Mouse (Mus musculus) splenic B cell, adult 2 months (primary cell): Measurements from ENCODE around the gene Col9a2.
"Not testable (repeated sequence)": the region's sequence is repeated elsewhere in the genome, so short reads cannot be mapped to it uniquely, and the experiment has no call there.

ENCODE experiments used
- DNase-seq: peaks from one replicate; pipeline ENCODE4 v3.0.0-alpha.2; 2011; ENCODE audit warnings: low read depth, low spot score
- H3K27me3 ChIP-seq: 2 replicates; pipeline ENCODE4 v1.6.1; 2012; ENCODE audit warnings: mild to moderate bottlenecking, low read length, moderate library complexity, mixed read lengths; ENCODE audit not compliant: control insufficient read depth, poor library complexity, insufficient read depth, severe bottlenecking
- H3K36me3 ChIP-seq: 2 replicates; pipeline ENCODE4 v1.6.1; 2012; ENCODE audit warnings: mild to moderate bottlenecking, low read length, moderate library complexity, mixed read lengths; ENCODE audit not compliant: control insufficient read depth, poor library complexity, insufficient read depth, severe bottlenecking

The Col9a2 gene

GRCm38 (mm10) chr4:121040323-121040722 is 1.1 kb downstream of the Col9a2 start:
- no peaks in the 10 kb centered on the region for H3K27me3 ChIP-seq
- peak; percentile 37 for DNase-seq
- H3K36me3 ChIP-seq = no peaks in the 10 kb centered on the region

GRCm38 (mm10) chr4:121040897-121041671 is 1.9 kb downstream of the Col9a2 start:
- DNase-seq = peak; percentile 82

DNA sequence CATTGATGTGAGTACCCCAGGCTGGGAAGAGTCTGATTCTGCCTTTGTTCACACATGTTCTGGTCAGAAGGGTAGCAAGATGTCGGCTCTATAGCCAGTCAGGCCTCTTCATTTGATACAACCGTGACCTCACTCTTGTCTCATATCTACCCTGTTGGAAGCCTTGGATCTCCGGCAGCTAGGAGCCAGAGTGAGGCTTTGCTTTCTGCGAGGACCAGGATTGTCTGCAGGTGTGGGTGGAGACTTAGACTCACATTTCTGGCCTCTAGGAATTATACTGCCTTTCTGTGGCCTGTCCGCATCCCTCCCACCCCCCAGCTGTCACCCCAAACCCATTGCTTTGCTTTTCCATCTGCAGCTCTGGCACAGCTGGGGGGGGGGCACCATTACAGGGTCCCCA is 3.3 kb downstream of the Col9a2 start:
- no peak for DNase-seq
- H3K36me3 ChIP-seq = no peaks in the 10 kb centered on the region
- H3K27me3 ChIP-seq = no peaks in the 10 kb centered on the region

More at GRCm38 (mm10) chr4:121040897-121041671, 1.9 kb downstream of the Col9a2 start:
- Histone ChIP-seq H3K27me3 (no peaks in the 10 kb centered on the region), H3K36me3 (no peaks in the 10 kb centered on the region)

DNA sequence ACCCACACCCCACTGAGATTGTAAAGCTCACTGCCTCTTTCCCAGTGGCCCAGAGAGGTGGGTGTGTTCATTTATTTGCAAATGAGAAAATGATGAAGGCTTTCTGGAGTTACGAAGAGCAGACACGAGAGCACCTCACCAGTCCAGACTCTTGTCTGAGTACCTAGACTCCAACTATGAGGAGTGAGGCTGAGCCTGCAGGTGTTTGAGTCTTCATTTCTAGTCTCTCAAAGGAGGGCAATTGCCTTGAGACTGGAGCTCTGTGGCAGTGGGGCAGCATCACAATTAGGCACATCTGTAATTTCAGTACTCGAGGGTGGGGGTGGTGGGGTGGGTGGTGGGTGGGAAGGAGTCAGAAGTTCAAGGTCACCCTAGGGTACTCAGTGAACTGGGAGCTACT is 3.8 kb downstream of the Col9a2 start:
- H3K36me3 ChIP-seq = no peaks in the 10 kb centered on the region
- no peak for DNase-seq
- no peaks in the 10 kb centered on the region for H3K27me3 ChIP-seq

DNA sequence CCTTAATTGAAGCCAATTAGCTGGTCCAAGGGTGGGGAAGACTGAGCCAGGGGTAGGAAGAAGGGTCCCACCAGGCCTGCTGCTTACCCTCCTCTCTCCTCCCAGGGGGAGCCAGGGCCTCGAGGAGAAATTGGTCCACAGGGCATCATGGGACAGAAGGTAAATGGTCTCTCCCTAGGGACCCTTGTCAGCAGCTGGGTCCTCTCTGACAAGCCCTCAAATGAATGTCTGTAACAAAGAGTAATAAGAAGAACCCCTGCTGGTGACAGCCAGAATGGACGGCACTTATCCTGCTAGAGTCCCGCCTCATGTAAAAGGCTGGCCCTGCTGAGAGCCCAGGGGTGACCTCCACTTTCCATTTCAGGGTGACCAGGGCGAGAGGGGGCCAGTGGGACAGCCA is 12.7 kb downstream of the Col9a2 start:
- Histone ChIP-seq H3K36me3 (no peaks in the 10 kb centered on the region), H3K27me3 (no peaks in the 10 kb centered on the region)
- no peak for DNase-seq

- no peak for DNase-seq
- Histone ChIP-seq H3K27me3 (no peaks in the 10 kb centered on the region), H3K36me3 (no peaks in the 10 kb centered on the region)
Observed at GRCm38 (mm10) chr4:121052454-121053323, 13.5 kb downstream of the Col9a2 start.

DNA sequence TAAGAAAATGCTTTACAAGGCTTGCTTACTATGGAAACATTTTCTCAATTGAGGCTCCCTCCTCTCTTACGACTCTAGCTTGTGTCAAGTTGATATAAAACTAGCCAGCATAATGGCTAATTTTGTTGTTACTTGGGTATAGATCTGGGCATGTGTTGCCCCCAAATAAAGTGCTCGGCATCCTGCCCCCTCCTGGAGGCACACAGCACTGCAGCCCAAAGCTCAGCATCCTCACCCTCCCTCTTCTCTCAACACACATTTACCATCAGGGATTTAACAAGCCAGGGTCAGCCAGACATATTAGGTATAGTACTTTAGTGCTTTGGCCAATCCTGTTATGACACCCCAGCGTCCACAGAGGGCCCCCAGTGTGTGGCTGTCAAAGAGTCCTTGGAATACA is 17.2 kb downstream of the Col9a2 start:
- H3K36me3 ChIP-seq = 0 out of 2 replicates have a peak, but pooled peaks cover 4% of the 10 kb centered on the region
- DNase-seq = peak; percentile 51
- no peaks in the 10 kb centered on the region for H3K27me3 ChIP-seq

- DNase-seq = no peak
- Histone ChIP-seq H3K36me3 (0 out of 2 replicates have a peak, but pooled peaks cover 4% of the 10 kb centered on the region), H3K27me3 (no peaks in the 10 kb centered on the region)
Observed at GRCm38 (mm10) chr4:121057032-121057431, 17.8 kb downstream of the Col9a2 start.

DNA sequence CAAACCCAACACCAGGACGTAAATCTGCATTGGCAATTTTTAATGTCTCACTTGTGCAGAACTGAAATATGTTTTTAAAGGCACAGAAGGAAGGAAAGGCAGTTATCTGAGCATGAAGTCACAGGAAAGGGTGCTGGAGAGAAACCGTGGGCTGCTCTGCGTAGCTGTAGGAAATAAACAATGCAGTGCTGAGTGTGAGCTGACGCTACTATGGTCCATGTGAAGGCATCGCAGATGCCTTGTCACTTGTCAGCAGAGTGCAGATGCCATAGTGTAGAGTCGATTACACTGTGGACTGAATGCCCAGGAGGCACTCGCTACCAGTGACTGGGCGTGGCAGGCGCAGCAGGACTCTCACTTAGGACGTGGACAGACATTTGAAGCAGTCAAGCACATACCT is 20.0 kb downstream of the Col9a2 start:
- DNase-seq, H3K36me3 ChIP-seq, H3K27me3 ChIP-seq: not testable (repeated sequence)

DNA sequence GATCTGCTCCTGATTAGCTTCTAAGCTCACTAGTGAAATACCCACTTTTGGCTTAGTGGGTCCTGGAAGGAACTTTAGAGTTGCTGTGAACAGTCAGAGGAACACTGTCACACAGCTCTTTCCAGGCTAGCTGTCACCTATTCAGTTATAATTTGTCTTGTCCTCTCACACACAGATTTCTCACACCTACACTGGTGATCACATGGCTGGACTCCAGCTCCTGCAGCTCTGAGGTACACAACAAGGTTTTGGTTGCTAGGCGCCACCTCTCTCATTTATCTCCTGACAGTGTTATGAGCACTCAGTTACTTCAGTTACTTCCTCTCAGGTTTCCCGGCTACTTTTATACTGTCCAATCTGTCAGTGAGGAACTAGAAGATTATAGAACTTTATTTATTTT is 26.2 kb downstream of the Col9a2 start:
- Histone ChIP-seq H3K36me3 (peaks cover 6% of the 10 kb centered on the region; the same call in 1 of the 2 replicates), H3K27me3 (no peaks in the 10 kb centered on the region)
- no peak for DNase-seq

DNA sequence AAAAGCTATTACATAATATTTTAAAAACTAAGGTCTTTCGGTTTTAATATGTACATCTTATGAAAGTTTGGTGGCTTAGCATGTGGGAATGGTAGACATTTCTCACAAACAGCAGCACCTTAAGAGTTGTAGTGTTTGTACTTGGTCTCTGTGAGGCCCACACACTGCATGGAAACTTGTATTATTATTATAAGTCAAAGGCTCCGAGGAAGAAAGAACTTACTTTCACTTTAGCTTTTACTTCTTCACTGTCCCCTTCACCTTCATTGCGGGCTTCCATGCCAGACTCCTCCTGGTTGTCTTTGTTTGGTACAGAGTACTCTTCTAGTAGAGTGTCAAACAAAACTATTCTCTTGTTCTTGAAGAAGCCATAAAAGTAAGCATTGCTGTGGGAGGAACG is 35.1 kb downstream of the Col9a2 start:
- Histone ChIP-seq H3K36me3 (peaks cover 5% of the 10 kb centered on the region), H3K27me3 (no peaks in the 10 kb centered on the region)
- DNase-seq = no peak

DNA sequence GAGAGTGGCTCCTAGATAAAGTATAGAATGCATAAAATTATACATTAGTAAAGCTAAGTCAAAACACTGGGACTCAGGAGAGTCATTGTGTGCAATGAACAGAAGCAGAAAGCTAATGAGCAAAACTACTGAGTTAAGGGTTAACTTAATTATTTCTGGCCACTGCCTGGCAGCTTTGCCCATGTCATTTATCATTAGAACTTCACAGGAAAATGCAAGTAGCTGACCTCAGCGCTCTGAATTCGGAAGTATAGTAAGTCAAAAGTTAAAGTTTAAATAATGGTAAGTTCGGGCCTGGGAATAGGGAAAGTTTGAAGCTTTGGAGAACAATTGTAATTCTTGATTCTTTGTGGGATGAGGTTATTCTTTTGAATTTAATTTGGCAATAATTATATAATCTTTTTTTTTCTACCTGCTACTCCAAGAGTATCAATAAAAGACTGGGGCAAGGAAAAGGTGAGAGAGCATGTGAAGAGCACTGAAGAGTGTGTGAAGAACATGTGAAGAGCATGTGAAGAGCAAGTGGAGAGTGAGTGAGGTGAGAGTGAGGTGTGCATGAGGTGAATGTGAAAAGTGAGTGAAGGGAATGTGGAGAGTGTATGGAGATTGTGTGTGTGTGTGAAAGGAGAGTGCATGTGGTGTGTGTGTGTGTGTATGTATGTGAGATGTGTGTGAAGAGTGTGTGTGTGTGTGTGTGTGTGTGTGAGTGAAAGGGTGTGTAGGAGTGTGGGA is 38.9 kb downstream of the Col9a2 start:
- no peak for DNase-seq
- H3K36me3 ChIP-seq = peaks cover 12% of the 10 kb centered on the region; the same call in 1 of the 2 replicates
- H3K27me3 ChIP-seq = no peaks in the 10 kb centered on the region

DNA sequence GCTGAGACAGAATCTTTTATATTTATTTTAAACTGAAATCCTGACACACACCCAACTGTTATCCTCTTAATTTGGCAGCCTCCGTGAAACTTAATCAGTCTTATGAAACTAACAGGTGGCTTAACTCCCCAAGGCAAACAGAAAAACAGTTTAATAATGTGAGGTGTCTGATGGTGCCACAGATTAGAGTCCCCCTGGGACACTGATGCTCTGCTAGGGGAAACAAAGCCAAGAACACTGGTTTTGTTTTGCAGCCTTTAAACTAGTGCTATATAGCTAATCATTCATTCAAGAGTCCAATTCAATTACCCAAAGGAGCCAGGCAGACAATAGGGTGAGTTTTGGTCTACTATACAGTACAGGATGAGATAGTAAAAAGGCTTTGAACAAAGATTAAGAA is 41.2 kb downstream of the Col9a2 start:
- DNase-seq = no peak
- Histone ChIP-seq H3K36me3 (peaks cover 10% of the 10 kb centered on the region; the same call in 1 of the 2 replicates), H3K27me3 (no peaks in the 10 kb centered on the region)

- no peak for DNase-seq
- H3K27me3 ChIP-seq = no peaks in the 10 kb centered on the region
- H3K36me3 ChIP-seq = peaks cover 9% of the 10 kb centered on the region; the same call in 1 of the 2 replicates
Observed at GRCm38 (mm10) chr4:121084506-121084905, 45.3 kb downstream of the Col9a2 start.
